ENCODE assay signal across 25 mouse cellular contexts in genomic region chr17:47937926-47938600, GRCm38 (mm10). TPM values are rescaled to one million over a fixed set of nuclear protein-coding genes. Genes with fewer than 3 reads are reported as not detected.
DNase-seq lines count a peak whose midpoint lies in the region; ATAC-seq and TF ChIP-seq lines count a peak whose summit lies in the region.
"Had no signal": no experiment of that assay in that cellular context is flagged by ENCODE, and none has a peak within 500 bp of the region (broad histone marks: within the 10 kb centered on the region; RNA-seq: fewer than 3 reads in every experiment).

No protein-coding gene starts in this region.

- DNase-seq in heart, embryonic 10.5 days (ENCODE audit: low spot score) = no peak
- no peak for DNase-seq in heart, adult 8-10 months (ENCODE audit: low spot score)
- peak; percentile 60 for DNase-seq in MEL (ENCODE audit: low read depth, low spot score)
- DNase-seq in embryonic facial prominence, embryonic 10.5 days (ENCODE audit: low spot score) = no peak
- DNase-seq in limb, embryonic 10.5 days (ENCODE audit: low spot score) = no peak
- DNase-seq in adrenal gland, adult 2 months = no peak
- DNase-seq: adrenal gland, adult 8-10 months; adrenal gland, postnatal 36 days; cerebellum, adult 11 months; cerebellum, adult 8-10 months; cerebellum, postnatal 14 days; embryo, embryonic 11 days; gastrocnemius, postnatal 10 days; heart, postnatal 10 days; heart, postnatal 4 days; kidney, adult 18-20 months had no signal

- WGBS in heart, embryonic 10.5 days = 50% methylated on average over 10 of the region's 10 CpGs
- WGBS in embryonic facial prominence, embryonic 10.5 days = 26% methylated on average over 10 of the region's 10 CpGs
- WGBS in limb, embryonic 10.5 days = 65% methylated on average over 10 of the region's 10 CpGs

- H3K9ac ChIP-seq in MEL (ENCODE audit: control insufficient read depth, low read depth, low read length, poor library complexity, severe bottlenecking) = no peak overlapping the region
- H3K9ac ChIP-seq: embryonic facial prominence, embryonic 12.5 days; hindbrain, embryonic 12.5 days had no signal

- no peaks in the 10 kb centered on the region for H3K27me3 ChIP-seq in heart, embryonic 10.5 days (ENCODE audit: insufficient read depth, poor library complexity, severe bottlenecking)
- H3K27me3 ChIP-seq in MEL (ENCODE audit: control insufficient read depth in 1 of 2, insufficient read depth in 2 of 2, low read length in 2 of 2) = no peaks in the 10 kb centered on the region
- peaks cover 16% of the 10 kb centered on the region; the same call in 1 of the 2 replicates for H3K27me3 ChIP-seq in embryonic facial prominence, embryonic 10.5 days (replicated peaks; ENCODE audit: low read depth, poor library complexity, severe bottlenecking)
- H3K27me3 ChIP-seq in limb, embryonic 10.5 days (ENCODE audit: low read depth, poor library complexity, severe bottlenecking) = peaks cover 32% of the 10 kb centered on the region
- H3K27me3 ChIP-seq: CH12.LX; embryonic facial prominence, embryonic 12.5 days had no signal

- no peaks in the 10 kb centered on the region for H3K9me3 ChIP-seq in heart, embryonic 10.5 days
- no peaks in the 10 kb centered on the region for H3K9me3 ChIP-seq in MEL (replicated peaks; ENCODE audit: insufficient read depth, low read length)
- H3K9me3 ChIP-seq in embryonic facial prominence, embryonic 10.5 days = no peaks in the 10 kb centered on the region
- no peaks in the 10 kb centered on the region for H3K9me3 ChIP-seq in limb, embryonic 10.5 days (replicated peaks)
- H3K9me3 ChIP-seq: embryonic facial prominence, embryonic 12.5 days; hindbrain, embryonic 12.5 days had no signal

- TF ChIP-seq RAD21 in MEL (IDR thresholded peaks at IDR 0.05; ENCODE audit: low read depth, low read length) = no peak

- H3K4me3 ChIP-seq in heart, embryonic 10.5 days = no peak overlapping the region
- H3K4me3 ChIP-seq in MEL (ENCODE audit: control insufficient read depth in 1 of 2, insufficient read depth in 1 of 2, low read depth in 2 of 2, low read length in 2 of 2) = no peak overlapping the region
- H3K4me3 ChIP-seq in embryonic facial prominence, embryonic 10.5 days = no peak overlapping the region
- no peak overlapping the region for H3K4me3 ChIP-seq in limb, embryonic 10.5 days
- H3K4me3 ChIP-seq: embryonic facial prominence, embryonic 12.5 days; forebrain, embryonic 10.5 days; hindbrain, embryonic 12.5 days had no signal

- 0 out of 2 replicates have a peak overlapping the region, but pooled peaks have one; percentile 16 for H3K27ac ChIP-seq in heart, embryonic 10.5 days
- 0 out of 2 replicates have a peak overlapping the region, but pooled peaks have one; percentile 16 for H3K27ac ChIP-seq in MEL (ENCODE audit: control insufficient read depth, low read depth, low read length)
- H3K27ac ChIP-seq in embryonic facial prominence, embryonic 10.5 days (replicated peaks) = peak overlapping the region; percentile 44; the same call in 1 of the 2 replicates
- H3K27ac ChIP-seq in limb, embryonic 10.5 days = peak overlapping the region; percentile 22; the same call in 1 of the 2 replicates
- H3K27ac ChIP-seq: embryonic facial prominence, embryonic 12.5 days; forebrain, embryonic 10.5 days; hindbrain, embryonic 12.5 days had no signal

- no peaks in the 10 kb centered on the region for H3K79me2 ChIP-seq in MEL (ENCODE audit: control insufficient read depth, insufficient read depth, low read length, poor library complexity)

- no peak for TF ChIP-seq EP300 in MEL (IDR thresholded peaks at IDR 0.05; ENCODE audit: low read depth in 1 of 2, low read length in 2 of 2)

- H3K4me1 ChIP-seq in heart, embryonic 10.5 days = peaks cover 10% of the 10 kb centered on the region
- H3K4me1 ChIP-seq in MEL (ENCODE audit: control insufficient read depth in 1 of 2, insufficient read depth in 2 of 2, low read length in 2 of 2) = peaks cover 8 to 21% of the 10 kb centered on the region in 2 experiments
- peaks cover 37% of the 10 kb centered on the region for H3K4me1 ChIP-seq in embryonic facial prominence, embryonic 10.5 days
- peaks cover 36% of the 10 kb centered on the region for H3K4me1 ChIP-seq in limb, embryonic 10.5 days

- TF ChIP-seq CTCF in MEL (IDR thresholded peaks at IDR 0.05 in 2 of 3, conservative IDR thresholded peaks at IDR 0.05 in 1 of 3; ENCODE audit: control insufficient read depth in 1 of 3, insufficient read depth in 1 of 3, low read depth in 2 of 3, low read length in 3 of 3, poor library complexity in 1 of 3, severe bottlenecking in 1 of 3) = no peak

- TF ChIP-seq POLR2A in MEL (IDR thresholded peaks at IDR 0.05; ENCODE audit: control insufficient read depth in 1 of 2, insufficient read depth in 1 of 2, low read depth in 1 of 2, low read length in 2 of 2, poor library complexity in 1 of 2) = no peak

- H3K36me3 ChIP-seq in heart, embryonic 10.5 days = no peaks in the 10 kb centered on the region
- H3K36me3 ChIP-seq in MEL (ENCODE audit: control insufficient read depth in 1 of 2, insufficient read depth in 2 of 2, low read length in 2 of 2) = peaks cover 0 to 11% of the 10 kb centered on the region in 2 experiments; a peak in 2 of 4 replicates
- no peaks in the 10 kb centered on the region for H3K36me3 ChIP-seq in embryonic facial prominence, embryonic 10.5 days (replicated peaks)
- no peaks in the 10 kb centered on the region for H3K36me3 ChIP-seq in limb, embryonic 10.5 days
- H3K36me3 ChIP-seq: embryonic facial prominence, embryonic 12.5 days; forebrain, embryonic 10.5 days; hindbrain, embryonic 12.5 days had no signal

- no peak for ATAC-seq in erythroblast, adult 5-6 weeks (replicated peaks; ENCODE audit: low FRiP score, poor library complexity, severe bottlenecking)
- ATAC-seq: activated CD4-positive, CD25-positive, alpha-beta regulatory T cell, adult 4 months; forebrain, embryonic 16.5 days; hindbrain, embryonic 16.5 days; inflammation-experienced regulatory T-cells, adult 6 months had no signal

TF ChIP-seq in MEL, 35 proteins besides CTCF, POLR2A, EP300 and RAD21:
- TF ChIP-seq MAX (IDR thresholded peaks at IDR 0.05; ENCODE audit: low read length) (no peak), TCF12 (IDR thresholded peaks at IDR 0.05; ENCODE audit: low read depth, low read length) (no peak), KAT2A (conservative IDR thresholded peaks at IDR 0.05; ENCODE audit: low read depth, low read length) (no peak), USF2 (IDR thresholded peaks at IDR 0.05; ENCODE audit: borderline replicate concordance in 1 of 2, insufficient read depth in 1 of 2, low read depth in 1 of 2, low read length in 2 of 2) (no peak), UBTF (IDR thresholded peaks at IDR 0.05; ENCODE audit: borderline replicate concordance, insufficient read depth, low read depth, low read length) (no peak), MAZ (IDR thresholded peaks at IDR 0.05; ENCODE audit: low read depth, low read length) (no peak), POLR2AphosphoS2 (IDR thresholded peaks at IDR 0.05; ENCODE audit: low read length) (no peak; the same call in 1 of the 2 replicates), MYB (IDR thresholded peaks at IDR 0.05; ENCODE audit: low read depth, low read length) (no peak), MYC (IDR thresholded peaks at IDR 0.05; ENCODE audit: low read depth, low read length) (no peak)

RNA-seq across cellular contexts. Expression of gene Foxp4, which starts 13.6 kb away (rescaled TPM):
- 12.4 and 27.3 TPM in 2 replicates for polyA plus RNA-seq in heart, embryonic 10.5 days (2016; fragmentation: Nextera tagmentation; extraction: Ambion mirVana)
- total RNA-seq in heart, adult 8-10 months (2022) = 10 to 100 TPM; 10.2 to 12.7 (median 10.5) TPM
- total RNA-seq in MEL (2012; rRNA removed) = 6.6 and 7.1 TPM in 2 replicates
- polyA plus RNA-seq in MEL (2012; ENCODE audit: insufficient read depth in 1 of 2, insufficient read length in 2 of 2, low read depth in 1 of 2, low replicate concordance in 2 of 2, missing spikeins in 1 of 2) = 10 to 100 TPM in 1 of 2 experiments, not detected in 1; 50.5 TPM
- polyA plus RNA-seq in embryonic facial prominence, embryonic 10.5 days (2016; fragmentation: Nextera tagmentation; extraction: Ambion mirVana) = 26.9 and 28.1 TPM in 2 replicates
- 23.2 and 27.2 TPM in 2 replicates for polyA plus RNA-seq in limb, embryonic 10.5 days (2016; fragmentation: Nextera tagmentation; extraction: Ambion mirVana)
- 10 to 100 TPM; 21.8 to 25.3 TPM for total RNA-seq in adrenal gland, adult 2 months (2021)
- 61.2 and 76.5 TPM in 2 replicates for polyA plus RNA-seq in adrenal gland, adult 2 months (2012; rRNA removed)
- total RNA-seq in erythroblast, adult 5-6 weeks (2015; ENCODE audit: low replicate concordance) = 1.2 and 4.0 TPM in 2 replicates
- 0.51 and 0.70 TPM in 2 replicates for total RNA-seq in erythroblast, adult 5-6 weeks (2017; ENCODE audit: low replicate concordance)
